Mouse (Mus musculus) neural tube, embryonic 14.5 days (tissue): ENCODE measurements at regions not wholly inside any gene's neighbourhood (a gene's known extent, or its start where the extent isn't known, plus 50 kb on each side); places are given as distances from the start of the nearest gene placed in this dataset.

Experiments used
- ATAC-seq: fragments of 200-750 bp; cut with Nextera tagmentation; 2 replicates; pipeline ENCODE4 v1.8.0; 2017; ENCODE audit warnings: low read depth, mild to moderate bottlenecking, moderate TSS enrichment, moderate library complexity
- H3K27ac ChIP-seq: fragments of 300-500 bp; sonication (generic); 2 replicates; pipeline ENCODE4 v1.5.1; 2014; ENCODE audit warnings: low read depth, mild to moderate bottlenecking, control low read depth, low read length, moderate library complexity, mixed read lengths
- H3K27me3 ChIP-seq: fragments of 300-500 bp; sonication (generic); 2 replicates; pipeline ENCODE4 v1.6.1; 2014; ENCODE audit warnings: low read length; ENCODE audit not compliant: control insufficient read depth, insufficient read depth
- H3K36me3 ChIP-seq: fragments of 300-500 bp; sonication (generic); 2 replicates; pipeline ENCODE4 v1.6.1; 2014; ENCODE audit warnings: low read length, mixed read lengths; ENCODE audit not compliant: control insufficient read depth, insufficient read depth
- H3K4me1 ChIP-seq: fragments of 300-500 bp; sonication (generic); 2 replicates; pipeline ENCODE4 v1.6.1; 2014; ENCODE audit warnings: low read length; ENCODE audit not compliant: control insufficient read depth, insufficient read depth
- H3K4me2 ChIP-seq: fragments of 300-500 bp; sonication (generic); 2 replicates; pipeline ENCODE4 v1.6.1; 2014; ENCODE audit warnings: mild to moderate bottlenecking, low read depth, low read length, control low read depth
- H3K4me3 ChIP-seq: fragments of 300-500 bp; sonication (generic); 2 replicates; pipeline ENCODE4 v1.5.1; 2014; ENCODE audit warnings: low read depth, low read length, control low read depth, mixed read lengths
- H3K9ac ChIP-seq: fragments of 300-500 bp; sonication (generic); replicated peaks from 2 replicates; pipeline ENCODE4 v1.6.1; 2014; ENCODE audit warnings: low read depth, mild to moderate bottlenecking, control low read depth, low read length, mixed read lengths
- H3K9me3 ChIP-seq: fragments of 300-500 bp; sonication (generic); 2 replicates; pipeline ENCODE4 v1.6.1; 2016; ENCODE audit warnings: low read length; ENCODE audit not compliant: control insufficient read depth
- WGBS: fragments of 180-500 bp; shearing (Covaris S2); extraction: QIAGEN DNeasy Blood & Tissue Kit; methylation state at CpG from one replicate; pipeline ENCODE4 v1.1.7; 2014; 5-methylcytosine and 5-hydroxymethylcytosine counted together

DNA sequence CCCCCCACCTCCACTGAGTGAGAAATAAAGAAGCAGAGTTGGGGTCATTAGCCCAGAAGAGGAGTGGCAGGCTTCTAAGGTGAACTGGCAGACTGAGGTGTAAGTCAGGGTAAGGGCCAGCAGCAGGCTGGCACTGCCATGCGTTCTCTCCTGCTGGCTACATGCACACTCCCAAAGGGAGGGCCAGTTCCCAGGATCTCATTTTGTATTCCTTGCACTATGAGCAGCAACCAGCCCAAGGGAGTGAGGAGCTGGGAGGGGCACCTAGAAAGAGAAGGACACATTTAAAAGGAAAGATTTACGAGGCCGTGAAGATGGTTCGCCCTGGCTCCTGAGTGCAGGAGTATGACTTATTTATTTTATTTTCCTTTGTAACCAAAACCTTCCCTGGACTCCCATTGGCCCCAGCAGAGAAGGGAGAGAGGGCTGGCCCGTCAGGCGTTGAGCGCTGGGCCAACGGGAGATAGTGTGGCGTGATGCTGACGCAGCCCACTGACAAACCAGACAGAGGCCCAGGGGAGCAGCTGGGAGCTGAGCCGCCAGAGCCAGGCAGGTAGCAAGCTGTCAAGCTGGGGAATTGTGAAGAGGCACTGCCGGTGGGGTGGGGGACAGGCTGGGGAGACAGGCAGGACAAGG is 166.8 kb upstream of the Klf7 start:
- H3K4me3 ChIP-seq, result no peak overlapping the region
- WGBS, result 30% methylated on average over 12 of the region's 12 CpGs
- H3K9ac ChIP-seq, result no peak overlapping the region
- peak overlapping the region; percentile 11; the same call in 1 of the 2 replicates for H3K4me2 ChIP-seq
- no peaks in the 10 kb centered on the region for H3K4me1 ChIP-seq
- H3K27me3 ChIP-seq, result no peaks in the 10 kb centered on the region
- H3K27ac ChIP-seq, result peak overlapping the region; percentile 4; the same call in 1 of the 2 replicates
- no peaks in the 10 kb centered on the region for H3K9me3 ChIP-seq
- peak; percentile 91 for ATAC-seq
- no peaks in the 10 kb centered on the region for H3K36me3 ChIP-seq

GRCm38 (mm10) chr1:64287068-64287467 is 165.0 kb upstream of the Klf7 start:
- H3K4me1 ChIP-seq, result no peaks in the 10 kb centered on the region
- H3K4me3 ChIP-seq, result no peak overlapping the region
- H3K27ac ChIP-seq, result no peak overlapping the region
- H3K27me3 ChIP-seq, result no peaks in the 10 kb centered on the region
- no peaks in the 10 kb centered on the region for H3K36me3 ChIP-seq
- no peak for ATAC-seq
- H3K4me2 ChIP-seq, result no peak overlapping the region
- no peaks in the 10 kb centered on the region for H3K9me3 ChIP-seq
- WGBS, result 64% methylated on average over 2 of the region's 2 CpGs
- no peak overlapping the region for H3K9ac ChIP-seq

DNA sequence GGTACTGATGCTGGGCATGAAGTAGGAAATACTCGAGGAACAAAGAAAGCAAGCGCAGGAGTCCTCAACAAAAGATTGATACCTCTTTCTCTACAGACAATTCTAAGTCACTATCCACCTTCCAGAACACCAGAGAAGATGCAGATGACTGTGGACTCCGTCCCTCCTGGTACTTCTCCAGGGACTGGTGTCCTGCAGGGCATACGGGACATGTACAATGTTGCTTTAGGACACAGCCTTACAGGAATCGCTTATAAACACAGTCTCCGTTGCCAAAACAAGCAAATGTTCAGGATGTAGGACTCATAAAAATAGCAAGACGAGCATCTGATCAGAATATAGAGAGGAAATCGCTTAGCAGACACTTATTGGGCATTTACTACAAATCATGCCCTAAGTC is 162.6 kb upstream of the Klf7 start:
- Histone ChIP-seq H3K4me1 (no peaks in the 10 kb centered on the region), H3K4me2 (no peak overlapping the region), H3K9ac (no peak overlapping the region), H3K27ac (no peak overlapping the region), H3K36me3 (no peaks in the 10 kb centered on the region), H3K4me3 (no peak overlapping the region), H3K27me3 (no peaks in the 10 kb centered on the region), H3K9me3 (no peaks in the 10 kb centered on the region)
- 82% methylated on average over 8 of the region's 8 CpGs for WGBS
- no peak for ATAC-seq

DNA sequence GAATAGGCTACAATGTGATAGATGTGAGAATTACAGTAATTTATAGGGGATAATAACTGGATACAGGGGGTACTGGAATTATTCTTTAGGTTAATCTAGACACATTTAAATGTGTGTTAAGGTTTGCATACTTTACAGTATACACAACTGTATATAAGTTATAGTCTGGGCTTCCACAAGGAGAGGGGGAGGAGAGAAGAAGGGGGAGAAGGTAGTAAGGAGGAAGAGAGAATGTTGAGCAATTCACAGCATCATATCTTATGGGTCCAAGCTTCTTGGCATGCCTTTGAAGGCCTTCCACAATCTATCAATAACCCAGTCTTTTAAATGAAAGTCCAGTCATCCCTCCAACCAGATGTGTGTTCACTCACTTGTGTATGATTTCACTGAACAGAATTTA is 153.8 kb upstream of the Klf7 start:
- no peak for ATAC-seq
- Histone ChIP-seq H3K27me3 (no peaks in the 10 kb centered on the region), H3K9ac (no peak overlapping the region), H3K4me2 (no peak overlapping the region), H3K27ac (no peak overlapping the region), H3K36me3 (no peaks in the 10 kb centered on the region), H3K9me3 (no peaks in the 10 kb centered on the region), H3K4me3 (no peak overlapping the region), H3K4me1 (no peaks in the 10 kb centered on the region)

DNA sequence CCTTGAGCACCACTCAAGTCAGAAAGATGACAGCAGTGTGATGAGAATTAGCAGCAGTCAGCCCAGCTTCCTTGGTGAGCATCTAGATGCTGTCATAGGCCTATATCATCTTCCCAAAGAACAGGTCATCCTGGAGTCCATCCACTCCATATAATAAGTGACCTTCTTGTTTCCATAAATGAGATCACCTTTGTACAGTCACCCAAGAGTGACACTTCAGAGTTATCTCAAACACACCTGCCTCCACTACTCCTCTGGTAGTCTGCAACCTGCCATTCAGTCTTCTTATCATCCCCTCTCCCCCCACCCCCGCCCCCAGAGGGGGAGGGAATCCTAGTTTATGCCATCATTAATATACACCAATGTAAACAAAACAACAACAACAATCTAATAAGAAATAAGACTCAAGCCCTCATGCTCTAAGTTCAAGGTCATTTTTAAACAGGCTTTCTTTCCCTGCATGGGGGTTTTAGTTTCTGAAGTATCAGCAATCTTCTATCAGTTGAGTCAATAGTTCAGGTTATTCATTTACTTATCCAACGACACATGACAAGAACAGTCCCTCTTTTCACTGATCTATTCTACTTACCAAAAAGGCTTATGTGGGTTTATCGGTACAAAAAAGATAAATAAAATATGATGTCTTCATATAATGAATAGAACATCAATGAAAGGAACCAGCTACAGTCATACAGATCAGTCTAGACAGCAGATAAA is 153.2 kb upstream of the Klf7 start:
- Histone ChIP-seq H3K27ac (no peak overlapping the region), H3K27me3 (no peaks in the 10 kb centered on the region), H3K9ac (no peak overlapping the region), H3K36me3 (no peaks in the 10 kb centered on the region), H3K9me3 (no peaks in the 10 kb centered on the region), H3K4me3 (no peak overlapping the region), H3K4me2 (no peak overlapping the region), H3K4me1 (no peaks in the 10 kb centered on the region)
- no peak for ATAC-seq
- 79% methylated on average over 3 of the region's 3 CpGs for WGBS

- Histone ChIP-seq H3K27ac (no peak overlapping the region), H3K4me1 (no peaks in the 10 kb centered on the region; the same call in 1 of the 2 replicates), H3K27me3 (no peaks in the 10 kb centered on the region), H3K4me2 (no peak overlapping the region), H3K9me3 (no peaks in the 10 kb centered on the region), H3K4me3 (no peak overlapping the region), H3K36me3 (no peaks in the 10 kb centered on the region), H3K9ac (no peak overlapping the region)
- WGBS, result 30% methylated on average over 2 of the region's 2 CpGs
- ATAC-seq, result no peak
These were observed 135.2 kb upstream of the Klf7 start for GRCm38 (mm10) chr1:64257237-64257636.

DNA sequence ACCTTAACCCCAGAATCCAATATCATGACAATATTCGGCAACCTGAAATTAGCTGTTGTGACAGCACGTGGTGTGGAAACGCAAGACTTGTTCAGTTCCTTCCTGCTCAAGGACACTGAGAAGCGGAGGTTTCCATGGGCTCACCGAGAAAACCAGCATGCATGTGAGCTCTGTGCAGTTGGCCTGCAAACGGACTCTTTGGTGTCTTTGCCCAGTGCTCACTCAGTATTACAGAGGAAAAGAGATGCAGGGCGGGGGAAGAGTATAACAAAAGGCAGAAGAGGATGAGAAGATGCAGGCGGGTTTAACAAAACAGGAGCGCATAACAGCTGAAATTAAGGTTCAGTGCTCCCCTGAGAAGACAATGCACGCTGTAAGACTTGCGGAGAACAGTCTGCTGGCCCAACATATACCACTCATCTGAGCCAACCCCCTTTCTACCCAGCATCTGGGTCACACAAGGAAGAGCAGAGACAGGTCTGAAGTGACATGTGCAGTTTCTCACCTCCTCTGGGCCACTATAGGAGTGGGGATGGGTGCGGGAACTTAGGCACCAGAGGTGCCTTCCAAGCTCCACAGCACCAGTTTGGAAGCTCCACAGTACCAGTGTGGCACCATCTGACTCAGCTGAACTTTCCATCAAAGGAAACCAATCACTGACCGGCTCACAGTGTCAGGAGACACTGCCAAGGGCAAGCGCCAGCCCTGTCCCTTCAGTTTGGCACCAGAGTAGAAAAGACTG is 133.6 kb upstream of the Klf7 start:
- H3K4me3 ChIP-seq, result no peak overlapping the region

GRCm38 (mm10) chr1:64254673-64255072 is 132.6 kb upstream of the Klf7 start:
- WGBS, result 74% methylated on average over 8 of the region's 8 CpGs
- no peak for ATAC-seq
- H3K27me3 ChIP-seq, result no peaks in the 10 kb centered on the region
- no peaks in the 10 kb centered on the region for H3K36me3 ChIP-seq
- H3K4me2 ChIP-seq, result no peak overlapping the region
- H3K4me1 ChIP-seq, result no peaks in the 10 kb centered on the region; the same call in 1 of the 2 replicates
- H3K9ac ChIP-seq, result no peak overlapping the region
- no peaks in the 10 kb centered on the region for H3K9me3 ChIP-seq
- H3K27ac ChIP-seq, result no peak overlapping the region
- H3K4me3 ChIP-seq, result no peak overlapping the region

More for the DNA sequence above, 133.6 kb upstream of the Klf7 start:
- H3K4me1 ChIP-seq, result no peaks in the 10 kb centered on the region; the same call in 1 of the 2 replicates
- H3K9ac ChIP-seq, result no peak overlapping the region
- no peaks in the 10 kb centered on the region for H3K9me3 ChIP-seq
- H3K4me2 ChIP-seq, result no peak overlapping the region
- H3K27me3 ChIP-seq, result no peaks in the 10 kb centered on the region
- peak; percentile 49; the same call in 1 of the 2 replicates for ATAC-seq
- no peak overlapping the region for H3K27ac ChIP-seq
- no peaks in the 10 kb centered on the region for H3K36me3 ChIP-seq
- 61% methylated on average over 14 of the region's 14 CpGs for WGBS

DNA sequence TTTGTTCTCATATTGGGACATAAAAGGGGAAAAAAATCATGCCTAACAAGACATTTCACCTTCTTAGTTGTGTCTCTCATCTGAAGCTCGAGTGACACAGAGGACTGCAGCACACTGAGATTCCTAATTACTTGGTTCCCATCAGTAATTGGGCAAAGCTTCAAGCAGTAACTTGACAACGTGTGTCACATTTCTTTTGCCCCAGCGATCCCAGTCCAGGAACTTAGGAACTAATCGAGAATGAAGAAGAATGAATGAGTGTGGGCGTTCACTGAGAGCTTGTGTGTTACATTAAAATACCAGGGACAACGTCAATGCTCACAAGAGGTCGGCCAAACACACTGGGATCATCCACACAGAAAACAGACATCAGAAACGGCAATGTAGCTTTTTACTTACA is 131.9 kb upstream of the Klf7 start:
- Histone ChIP-seq H3K27me3 (no peaks in the 10 kb centered on the region), H3K4me3 (no peak overlapping the region), H3K9me3 (no peaks in the 10 kb centered on the region), H3K27ac (no peak overlapping the region), H3K4me2 (no peak overlapping the region), H3K9ac (no peak overlapping the region), H3K4me1 (no peaks in the 10 kb centered on the region; the same call in 1 of the 2 replicates), H3K36me3 (no peaks in the 10 kb centered on the region)
- 40% methylated on average over 8 of the region's 8 CpGs for WGBS
- ATAC-seq, result no peak
